Mouse (Mus musculus): ENCODE results near the gene Itga4. TPM values are rescaled to one million over a fixed set of nuclear protein-coding genes. Genes with fewer than 3 reads are reported as not detected.

Itga4 gene
- total RNA-seq, 2 experiments from 2014 or later: 3.7 to 5.1 TPM

GRCm38 (mm10) chr2:79266480-79266879, 11.3 kb downstream of the Itga4 start:
- DNase-seq: no peak

GRCm38 (mm10) chr2:79267181-79267580, 12.0 kb downstream of the Itga4 start:
- DNase-seq: no peak

GRCm38 (mm10) chr2:79268863-79269262, 13.6 kb downstream of the Itga4 start:
- DNase-seq: no peak

- no peak for DNase-seq
Measured at GRCm38 (mm10) chr2:79270034-79270535, 14.9 kb downstream of the Itga4 start.

GRCm38 (mm10) chr2:79271838-79272237, 16.6 kb downstream of the Itga4 start:
- DNase-seq: no peak

GRCm38 (mm10) chr2:79278581-79278980, 23.4 kb downstream of the Itga4 start:
- DNase-seq: no peak

- no peak for DNase-seq
Measured at GRCm38 (mm10) chr2:79284206-79284605, 29.0 kb downstream of the Itga4 start.

- DNase-seq: no peak
Measured at GRCm38 (mm10) chr2:79290149-79290548, 34.9 kb downstream of the Itga4 start.

- no peak for DNase-seq
Measured at GRCm38 (mm10) chr2:79291922-79292321, 36.7 kb downstream of the Itga4 start.

GRCm38 (mm10) chr2:79292431-79292830, 37.2 kb downstream of the Itga4 start:
- no peak for DNase-seq

GRCm38 (mm10) chr2:79302398-79302797, 47.2 kb downstream of the Itga4 start:
- DNase-seq: no peak

GRCm38 (mm10) chr2:79307549-79307948, 52.3 kb downstream of the Itga4 start:
- no peak for DNase-seq

- no peak for DNase-seq
Measured at GRCm38 (mm10) chr2:79309454-79310118, 54.4 kb downstream of the Itga4 start.

GRCm38 (mm10) chr2:79312499-79312898, 57.3 kb downstream of the Itga4 start:
- DNase-seq: no peak

GRCm38 (mm10) chr2:79315108-79315507, 59.9 kb downstream of the Itga4 start:
- DNase-seq: no peak

- DNase-seq: no peak
Measured at GRCm38 (mm10) chr2:79316182-79316880, 61.1 kb downstream of the Itga4 start.

- DNase-seq: no peak
Measured at GRCm38 (mm10) chr2:79328079-79328478, 72.9 kb downstream of the Itga4 start.

- DNase-seq: no peak
Measured at GRCm38 (mm10) chr2:79334661-79335060, 79.4 kb downstream of the Itga4 start.

- DNase-seq: no peak
Measured at GRCm38 (mm10) chr2:79336141-79336540, 80.9 kb downstream of the Itga4 start.

GRCm38 (mm10) chr2:79339003-79339402, 83.8 kb downstream of the Itga4 start:
- DNase-seq: no peak

- DNase-seq: no peak
Measured at GRCm38 (mm10) chr2:79343115-79343514, 87.9 kb downstream of the Itga4 start.

GRCm38 (mm10) chr2:79351179-79352099, 96.2 kb downstream of the Itga4 start:
- DNase-seq: no peak
